Mouse (Mus musculus) liver, embryonic 12.5 days (tissue): ENCODE measurements at regions not wholly inside any gene's neighbourhood (a gene's known extent, or its start where the extent isn't known, plus 50 kb on each side); places are given as distances from the start of the nearest gene placed in this dataset.

ENCODE experiments used
- ATAC-seq: fragments of 200-750 bp; cut with Nextera tagmentation; 2 replicates; pipeline ENCODE4 v1.8.0; 2017; ENCODE audit warnings: moderate number of reproducible peaks, mild to moderate bottlenecking, moderate library complexity
- H3K27ac ChIP-seq: fragments of 300-500 bp; sonication (generic); 2 replicates; pipeline ENCODE4 v1.5.1; 2016; ENCODE audit warnings: mild to moderate bottlenecking
- H3K27me3 ChIP-seq: fragments of 300-500 bp; sonication (generic); replicated peaks from 2 replicates; pipeline ENCODE4 v1.6.1; 2016; ENCODE audit warnings: mild to moderate bottlenecking, moderate library complexity
- H3K36me3 ChIP-seq: fragments of 300-500 bp; sonication (generic); 2 replicates; pipeline ENCODE4 v1.6.1; 2016; ENCODE audit warnings: mild to moderate bottlenecking, moderate library complexity
- H3K4me1 ChIP-seq: fragments of 300-500 bp; sonication (generic); 2 replicates; pipeline ENCODE4 v1.6.1; 2016
- H3K4me2 ChIP-seq: fragments of 300-500 bp; sonication (generic); 2 replicates; pipeline ENCODE4 v1.6.1; 2016; ENCODE audit warnings: mild to moderate bottlenecking, moderate library complexity
- H3K4me3 ChIP-seq: fragments of 300-500 bp; sonication (generic); 2 replicates; pipeline ENCODE4 v1.5.1; 2016; ENCODE audit warnings: mild to moderate bottlenecking, moderate library complexity
- H3K9ac ChIP-seq: fragments of 300-500 bp; sonication (generic); 2 replicates; pipeline ENCODE4 v1.6.1; 2016; ENCODE audit warnings: mild to moderate bottlenecking, moderate library complexity
- H3K9me3 ChIP-seq: fragments of 300-500 bp; sonication (generic); replicated peaks from 2 replicates; pipeline ENCODE4 v1.6.1; 2016; ENCODE audit warnings: mild to moderate bottlenecking, moderate library complexity
- WGBS: fragments of 180-500 bp; shearing (Covaris S2); methylation state at CpG from one replicate; pipeline ENCODE4 v1.1.7; 2016; ENCODE audit not compliant: insufficient replicate concordance; 5-methylcytosine and 5-hydroxymethylcytosine counted together

DNA sequence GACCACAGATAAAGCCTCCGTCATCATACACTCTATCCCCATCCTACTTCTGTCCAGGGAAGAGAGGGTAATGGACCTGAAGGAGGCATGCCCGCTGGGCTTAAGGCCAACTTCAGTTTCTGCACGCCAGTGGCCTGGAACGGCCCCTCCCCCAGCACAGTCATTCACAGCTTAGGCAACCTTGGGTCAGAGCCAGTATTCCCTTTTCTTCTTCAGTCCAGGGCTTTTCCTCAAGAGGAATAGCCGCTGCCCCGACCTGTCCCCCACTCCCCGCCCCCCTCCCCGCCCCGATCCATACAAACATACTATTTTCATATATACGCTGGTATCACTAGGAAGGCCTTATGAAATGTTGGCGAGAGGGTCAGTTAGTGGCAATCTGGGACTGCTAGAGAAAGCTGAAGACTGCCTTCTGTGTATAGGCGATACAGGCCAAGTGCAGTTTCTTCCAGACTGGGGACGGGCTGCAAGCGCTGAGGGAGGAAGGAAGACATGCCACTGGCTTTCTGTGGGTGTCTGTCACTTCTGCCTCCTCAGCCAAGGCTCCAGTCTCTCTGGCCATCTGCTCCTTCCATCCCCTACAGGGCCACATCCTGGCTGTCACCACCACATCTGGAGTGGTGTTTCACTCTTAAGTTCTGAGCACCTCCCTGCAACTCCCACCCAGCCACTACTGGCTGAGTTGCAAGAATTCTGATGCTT lies 113.5 kb upstream of the Lemd2 start:
- Histone ChIP-seq H3K4me1 (no peaks in the 10 kb centered on the region), H3K9me3 (no peaks in the 10 kb centered on the region), H3K9ac (no peak overlapping the region), H3K4me2 (no peak overlapping the region), H3K4me3 (no peak overlapping the region), H3K27ac (no peak overlapping the region), H3K36me3 (no peaks in the 10 kb centered on the region), H3K27me3 (0 out of 2 replicates have a peak, but pooled peaks cover 13% of the 10 kb centered on the region)
- no peak for ATAC-seq
- WGBS = 54% methylated on average over 14 of the region's 14 CpGs

DNA sequence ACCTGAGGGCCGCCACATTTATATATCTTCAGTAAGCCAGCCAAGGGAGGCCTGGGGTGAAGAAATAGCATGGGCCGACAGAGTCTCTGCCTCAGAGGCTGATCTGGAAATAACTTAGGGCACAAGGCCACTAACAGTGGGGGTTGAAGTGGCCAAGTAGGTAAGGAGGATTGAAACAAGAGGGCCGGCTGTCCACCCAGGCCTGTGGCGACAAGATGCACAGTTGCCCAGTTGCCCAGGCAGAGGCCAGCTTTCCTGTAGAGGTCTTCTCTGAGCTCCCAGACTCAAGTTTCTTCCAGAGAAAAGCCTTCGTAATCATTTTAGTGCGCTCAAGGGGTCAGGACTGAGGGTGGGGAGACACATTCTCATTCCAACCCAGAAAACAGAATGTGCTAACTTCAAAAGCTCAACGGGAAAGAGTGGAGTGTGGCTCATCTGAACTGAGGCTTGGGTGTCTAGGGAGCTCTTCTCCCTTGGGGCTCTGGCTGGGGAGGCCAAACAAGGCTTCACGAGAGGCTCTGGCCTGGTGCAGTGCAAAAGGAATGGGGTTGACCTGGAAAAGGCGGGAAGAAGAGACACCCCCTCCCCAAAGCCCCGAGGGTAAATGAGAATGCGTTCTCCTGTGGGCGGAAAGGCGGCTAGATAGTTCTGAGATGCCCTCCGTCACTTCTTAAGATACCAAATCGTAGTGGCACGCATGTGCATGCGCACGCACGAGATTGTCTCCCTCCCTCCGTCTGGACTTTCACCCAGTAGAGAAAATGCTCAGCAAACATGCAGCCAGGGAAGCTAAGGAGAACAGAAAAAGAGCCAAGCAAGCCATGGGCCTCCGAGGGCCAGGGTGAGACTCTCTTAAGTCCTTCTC lies 112.7 kb upstream of the Lemd2 start:
- Histone ChIP-seq H3K4me2 (no peak overlapping the region), H3K4me1 (no peaks in the 10 kb centered on the region), H3K27me3 (0 out of 2 replicates have a peak, but pooled peaks cover 13% of the 10 kb centered on the region), H3K36me3 (no peaks in the 10 kb centered on the region), H3K27ac (no peak overlapping the region), H3K4me3 (no peak overlapping the region), H3K9ac (no peak overlapping the region), H3K9me3 (no peaks in the 10 kb centered on the region)
- 76% methylated on average over 21 of the region's 21 CpGs for WGBS
- no peak for ATAC-seq

DNA sequence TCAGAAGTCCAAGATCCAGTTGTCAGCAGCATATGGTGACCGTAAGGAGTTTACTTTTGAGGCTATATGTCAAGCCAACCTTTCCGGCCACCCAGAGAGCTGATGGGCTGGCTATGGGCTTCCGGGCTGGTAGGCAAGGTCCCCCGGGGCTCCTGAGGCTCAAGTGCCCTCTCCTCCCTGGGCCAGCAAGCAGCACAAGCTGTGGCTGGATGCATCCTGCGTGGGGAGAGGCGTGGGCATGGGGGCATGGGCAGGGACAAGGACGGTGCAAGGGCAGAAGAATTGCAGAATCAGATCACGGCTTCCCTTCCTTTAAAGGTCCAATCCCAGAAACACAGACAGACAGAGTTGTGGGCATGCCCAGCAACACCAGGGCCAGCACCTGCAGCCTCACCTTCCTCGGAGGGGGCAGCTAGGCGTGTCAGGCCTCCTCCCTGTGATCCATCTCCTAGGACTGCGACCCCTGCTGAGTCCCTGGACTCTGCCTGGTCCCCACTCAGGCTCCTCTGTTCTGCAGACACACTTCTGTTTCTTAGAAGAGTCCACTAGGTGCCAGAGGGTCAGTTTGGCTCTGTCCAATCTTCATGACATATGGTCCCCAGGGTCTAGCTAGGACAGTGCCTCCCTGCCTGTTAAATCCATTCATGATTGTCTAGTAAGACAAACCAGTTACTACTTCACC lies 111.8 kb upstream of the Lemd2 start:
- Histone ChIP-seq H3K9ac (no peak overlapping the region), H3K27me3 (0 out of 2 replicates have a peak, but pooled peaks cover 8% of the 10 kb centered on the region), H3K4me2 (no peak overlapping the region), H3K9me3 (no peaks in the 10 kb centered on the region), H3K4me1 (no peaks in the 10 kb centered on the region), H3K27ac (no peak overlapping the region), H3K36me3 (no peaks in the 10 kb centered on the region), H3K4me3 (no peak overlapping the region)
- ATAC-seq = no peak
- 73% methylated on average over 11 of the region's 11 CpGs for WGBS

DNA sequence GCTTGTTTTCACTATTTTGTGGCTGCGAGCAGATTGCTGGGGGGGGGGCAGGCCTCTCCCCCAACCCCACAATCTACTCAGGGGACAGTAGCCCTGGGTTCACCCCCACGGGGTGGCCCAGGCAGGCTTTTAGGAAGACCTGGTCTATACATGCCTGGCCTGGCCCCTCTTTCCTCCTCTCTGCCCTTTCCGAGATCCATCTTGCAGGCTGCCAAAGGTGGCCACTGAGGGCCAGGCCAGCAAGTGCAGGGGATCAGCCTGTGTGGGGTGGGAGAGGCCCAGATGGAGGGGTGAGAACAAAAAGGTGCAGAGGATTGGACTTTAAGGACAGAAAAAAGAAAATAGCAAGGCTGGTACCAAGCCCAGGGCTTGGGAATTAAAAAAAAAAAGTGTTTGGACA lies 111.2 kb upstream of the Lemd2 start:
- H3K9ac ChIP-seq = no peak overlapping the region
- no peak for ATAC-seq
- H3K4me3 ChIP-seq = no peak overlapping the region
- 0 out of 2 replicates have a peak, but pooled peaks cover 6% of the 10 kb centered on the region for H3K27me3 ChIP-seq
- no peaks in the 10 kb centered on the region for H3K36me3 ChIP-seq
- H3K9me3 ChIP-seq = no peaks in the 10 kb centered on the region
- no peaks in the 10 kb centered on the region for H3K4me1 ChIP-seq
- H3K27ac ChIP-seq = no peak overlapping the region
- 60% methylated on average over 3 of the region's 3 CpGs for WGBS
- H3K4me2 ChIP-seq = no peak overlapping the region

DNA sequence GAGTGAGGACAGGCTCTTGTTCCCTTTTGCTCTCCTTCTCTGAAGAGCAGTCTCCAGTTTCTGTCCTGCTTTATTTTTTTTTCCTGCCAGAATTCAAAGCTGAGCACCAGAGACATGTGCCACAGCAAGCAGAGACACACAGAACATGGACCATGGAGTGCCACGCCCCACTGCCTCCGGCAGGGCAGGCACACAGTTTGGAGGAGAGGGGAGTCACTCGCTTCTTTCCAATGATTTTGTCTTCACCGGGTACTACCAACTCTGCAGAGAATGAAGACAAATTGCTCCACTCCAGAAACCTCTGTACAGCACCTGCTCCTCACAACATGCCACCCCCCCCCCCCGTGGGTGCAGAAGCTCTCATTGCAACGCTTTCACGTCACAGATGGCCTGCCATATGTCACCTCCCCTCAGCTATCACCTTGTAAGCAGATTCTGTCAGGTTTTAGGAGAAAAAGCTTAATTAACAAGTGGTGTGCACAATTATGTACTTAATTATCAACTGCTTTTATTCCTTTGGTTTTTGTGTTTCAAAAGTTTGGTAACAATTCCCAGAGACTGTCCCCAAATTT lies 110.6 kb upstream of the Lemd2 start:
- Histone ChIP-seq H3K9ac (no peak overlapping the region), H3K4me1 (no peaks in the 10 kb centered on the region), H3K27me3 (0 out of 2 replicates have a peak, but pooled peaks cover 5% of the 10 kb centered on the region), H3K4me2 (no peak overlapping the region), H3K36me3 (no peaks in the 10 kb centered on the region), H3K9me3 (no peaks in the 10 kb centered on the region), H3K4me3 (no peak overlapping the region), H3K27ac (no peak overlapping the region)
- 56% methylated on average over 7 of the region's 7 CpGs for WGBS
- no peak for ATAC-seq

- WGBS = 35% methylated on average over 4 of the region's 4 CpGs
- H3K27me3 ChIP-seq = 0 out of 2 replicates have a peak, but pooled peaks cover 7% of the 10 kb centered on the region
- no peak for ATAC-seq
Observed at GRCm38 (mm10) chr17:27308933-27309332, 104.7 kb upstream of the Lemd2 start.

DNA sequence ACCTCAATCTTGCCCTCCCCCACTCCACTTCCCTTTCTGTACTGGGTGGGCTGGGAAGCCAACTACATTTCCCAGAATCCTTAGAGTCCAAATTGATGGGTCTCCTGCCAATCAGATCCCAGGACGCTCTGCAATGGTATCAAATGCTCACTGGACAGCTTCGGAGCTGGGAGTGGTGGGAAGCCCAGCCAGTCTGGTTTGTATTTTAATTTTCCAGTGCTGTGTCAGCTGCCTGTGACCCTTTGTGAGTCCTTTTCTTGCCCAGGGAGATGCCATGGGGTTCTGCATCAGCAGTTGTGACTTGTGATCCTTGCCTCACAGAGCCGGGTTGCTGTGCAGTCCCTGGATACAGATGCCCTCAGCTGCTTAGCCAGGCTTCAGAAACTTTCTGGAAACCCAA lies 100.6 kb upstream of the Lemd2 start:
- Histone ChIP-seq H3K36me3 (no peaks in the 10 kb centered on the region), H3K9ac (no peak overlapping the region), H3K27me3 (0 out of 2 replicates have a peak, but pooled peaks cover 4% of the 10 kb centered on the region), H3K9me3 (no peaks in the 10 kb centered on the region), H3K4me2 (no peak overlapping the region), H3K4me1 (no peaks in the 10 kb centered on the region), H3K27ac (no peak overlapping the region), H3K4me3 (no peak overlapping the region)
- 72% methylated on average over 3 of the region's 3 CpGs for WGBS
- ATAC-seq = no peak

More at GRCm38 (mm10) chr17:27308933-27309332, 104.7 kb upstream of the Lemd2 start:
- Histone ChIP-seq H3K9ac (no peak overlapping the region), H3K4me3 (no peak overlapping the region), H3K4me2 (no peak overlapping the region), H3K27ac (no peak overlapping the region), H3K9me3 (no peaks in the 10 kb centered on the region), H3K4me1 (no peaks in the 10 kb centered on the region), H3K36me3 (no peaks in the 10 kb centered on the region)

- Histone ChIP-seq H3K27me3 (peaks cover 5% of the 10 kb centered on the region; the same call in 1 of the 2 replicates), H3K4me2 (no peak overlapping the region), H3K27ac (no peak overlapping the region), H3K36me3 (no peaks in the 10 kb centered on the region), H3K9ac (no peak overlapping the region), H3K4me1 (no peaks in the 10 kb centered on the region), H3K4me3 (no peak overlapping the region), H3K9me3 (no peaks in the 10 kb centered on the region)
- WGBS = 63% methylated on average over 17 of the region's 17 CpGs
- no peak for ATAC-seq
Observed at GRCm38 (mm10) chr17:27303633-27304479, 99.6 kb upstream of the Lemd2 start.

DNA sequence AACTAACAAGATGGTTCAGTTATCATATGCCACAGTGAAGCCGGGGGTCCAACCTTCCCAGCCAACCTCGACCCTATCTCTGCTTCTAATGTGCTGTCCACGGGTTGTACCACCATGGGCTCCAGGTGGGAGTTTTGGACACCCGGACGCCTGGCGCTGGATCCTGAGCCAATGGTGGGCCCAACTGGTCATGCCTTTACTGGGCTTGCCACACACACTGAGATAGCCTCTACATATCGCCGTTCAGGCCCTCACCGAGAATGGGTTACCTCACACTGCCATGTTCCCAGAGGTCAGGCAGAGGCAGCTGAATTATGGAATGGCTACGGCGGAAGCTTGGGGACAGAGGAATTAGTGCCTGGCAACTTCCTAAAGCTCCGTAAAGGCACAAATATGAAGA lies 98.8 kb upstream of the Lemd2 start:
- H3K4me2 ChIP-seq = no peak overlapping the region
- H3K4me1 ChIP-seq = no peaks in the 10 kb centered on the region
- WGBS = 83% methylated on average over 12 of the region's 12 CpGs
- no peak overlapping the region for H3K9ac ChIP-seq
- no peak overlapping the region for H3K27ac ChIP-seq
- no peak for ATAC-seq
- H3K27me3 ChIP-seq = peaks cover 11% of the 10 kb centered on the region; the same call in 1 of the 2 replicates
- H3K9me3 ChIP-seq = no peaks in the 10 kb centered on the region
- H3K4me3 ChIP-seq = no peak overlapping the region
- H3K36me3 ChIP-seq = no peaks in the 10 kb centered on the region

- Histone ChIP-seq H3K4me2 (no peak overlapping the region), H3K4me1 (no peaks in the 10 kb centered on the region), H3K36me3 (no peaks in the 10 kb centered on the region), H3K9ac (no peak overlapping the region), H3K9me3 (no peaks in the 10 kb centered on the region), H3K4me3 (no peak overlapping the region), H3K27ac (no peak overlapping the region), H3K27me3 (peaks cover 11% of the 10 kb centered on the region; the same call in 1 of the 2 replicates)
- 45% methylated on average over 11 of the region's 11 CpGs for WGBS
- ATAC-seq = no peak
Observed at GRCm38 (mm10) chr17:27301376-27301775, 97.1 kb upstream of the Lemd2 start.

DNA sequence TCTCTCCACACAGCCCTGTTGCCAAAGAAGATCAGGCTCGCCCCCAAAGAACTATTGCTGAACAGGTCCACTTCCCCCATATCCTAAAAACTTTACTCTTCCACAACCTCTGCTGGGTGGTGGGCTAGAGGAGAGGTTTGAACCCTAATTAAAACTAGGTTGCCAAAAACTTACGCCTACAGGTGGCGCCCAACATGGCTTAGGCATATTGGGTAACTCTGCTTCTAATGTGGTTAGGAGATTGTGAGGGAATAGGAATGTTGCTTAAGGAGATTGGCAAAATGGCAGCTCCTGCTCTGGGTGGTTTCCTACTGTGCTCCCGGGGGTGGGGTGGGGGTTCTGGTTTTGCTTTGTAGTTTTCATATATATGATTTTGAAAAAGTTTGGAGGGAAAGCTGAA lies 95.0 kb upstream of the Lemd2 start:
- 57% methylated on average over 4 of the region's 4 CpGs for WGBS
- H3K27ac ChIP-seq = no peak overlapping the region
- H3K4me1 ChIP-seq = no peaks in the 10 kb centered on the region
- H3K9ac ChIP-seq = no peak overlapping the region
- ATAC-seq = no peak
- H3K4me2 ChIP-seq = no peak overlapping the region
- no peaks in the 10 kb centered on the region for H3K36me3 ChIP-seq
- peaks cover 11% of the 10 kb centered on the region; the same call in 1 of the 2 replicates for H3K27me3 ChIP-seq
- H3K9me3 ChIP-seq = no peaks in the 10 kb centered on the region
- H3K4me3 ChIP-seq = no peak overlapping the region
